Mouse (Mus musculus) kidney, postnatal 10 days (tissue): ENCODE results near the gene Apol7a.

Experiments used
- DNase-seq: peaks from one replicate; pipeline ENCODE4 v3.0.0; 2021; ENCODE audit warnings: mixed read lengths

Apol7a gene

GRCm38 (mm10) chr15:77343527-77344091 is 55.3 kb downstream of the Apol7a start:
- peak; percentile 90 for DNase-seq

- DNase-seq, result no peak
Measured at GRCm38 (mm10) chr15:77342962-77343526, 55.9 kb downstream of the Apol7a start.

GRCm38 (mm10) chr15:77342005-77342404 is 56.9 kb downstream of the Apol7a start:
- DNase-seq, result no peak

GRCm38 (mm10) chr15:77340581-77340980 is 58.3 kb downstream of the Apol7a start:
- DNase-seq, result no peak

GRCm38 (mm10) chr15:77338924-77339429 is 59.9 kb downstream of the Apol7a start:
- DNase-seq, result no peak

GRCm38 (mm10) chr15:77338451-77338850 is 60.5 kb downstream of the Apol7a start:
- no peak for DNase-seq
